In the genomic region with DNA sequence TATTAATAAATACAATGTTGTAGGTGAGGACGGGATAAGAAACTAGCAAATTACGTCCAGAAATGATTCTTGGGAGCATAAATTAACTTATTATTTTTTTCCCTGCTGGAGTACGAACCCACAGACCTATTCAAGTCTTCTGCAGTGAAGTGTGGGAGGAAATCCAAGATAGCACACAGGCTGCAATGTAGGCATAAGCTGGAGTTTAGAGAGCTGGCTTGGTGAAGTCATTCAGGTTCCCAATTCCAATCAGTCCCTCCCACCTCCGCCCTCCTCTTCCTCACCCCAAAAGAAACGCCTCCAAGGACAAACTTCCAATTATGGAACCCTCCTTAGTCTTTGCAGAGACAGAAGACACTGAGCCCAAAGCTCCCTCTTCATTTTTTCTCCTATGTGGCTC, we compare ENCODE assay signal across 8 mouse cellular contexts. TPM values are rescaled to one million over a fixed set of nuclear protein-coding genes. Genes with fewer than 3 reads are reported as not detected.
DNase-seq lines count a peak whose midpoint lies in the region; ATAC-seq and TF ChIP-seq lines count a peak whose summit lies in the region.
"Had no signal": no experiment of that assay in that cellular context is flagged by ENCODE, and none has a peak within 500 bp of the region (broad histone marks: within the 10 kb centered on the region; RNA-seq: fewer than 3 reads in every experiment).

No protein-coding gene starts in this region.

- H3K36me3 ChIP-seq in kidney, adult 2 months (ENCODE audit: control insufficient read depth, insufficient read depth, low read length), result no peaks in the 10 kb centered on the region
- no peaks in the 10 kb centered on the region for H3K36me3 ChIP-seq in intestine, postnatal 0 days (ENCODE audit: control insufficient read depth, insufficient read depth)
- H3K36me3 ChIP-seq: G1E had no signal

- no peaks in the 10 kb centered on the region for H3K27me3 ChIP-seq in kidney, adult 2 months (replicated peaks; ENCODE audit: control insufficient read depth, insufficient read depth, low read length)
- no peaks in the 10 kb centered on the region for H3K27me3 ChIP-seq in intestine, postnatal 0 days (replicated peaks; ENCODE audit: control insufficient read depth, insufficient read depth, low read length)

- WGBS in kidney, adult 2 months, result 67% methylated on average over 5 of the region's 5 CpGs
- 37% methylated on average over 5 of the region's 5 CpGs for WGBS in intestine, postnatal 0 days

- peaks cover 4% of the 10 kb centered on the region; the same call in 1 of the 2 replicates for H3K4me1 ChIP-seq in kidney, adult 2 months (ENCODE audit: control insufficient read depth, insufficient read depth, low read length)
- 0 out of 2 replicates have a peak, but pooled peaks cover 3% of the 10 kb centered on the region for H3K4me1 ChIP-seq in intestine, postnatal 0 days (replicated peaks; ENCODE audit: control insufficient read depth, insufficient read depth, low read length)

- TF ChIP-seq POLR2A in kidney, adult 2 months (IDR thresholded peaks at IDR 0.05; ENCODE audit: low read depth, low read length), result no peak

- no peak for DNase-seq in kidney, adult 2 months
- no peak for DNase-seq in kidney, postnatal 14 days
- DNase-seq in right cerebral cortex, postnatal 25 days, result peak; percentile 20
- DNase-seq in right cerebral cortex, postnatal 14 days, result no peak
- no peak for DNase-seq in MN1 (ENCODE audit: low spot score)
- no peak for DNase-seq in gastrocnemius, adult 18-20 months (ENCODE audit: low spot score)

- peak overlapping the region; percentile 86 for H3K4me2 ChIP-seq in intestine, postnatal 0 days (replicated peaks; ENCODE audit: low read depth)

- no peak for ATAC-seq in intestine, postnatal 0 days

- H3K9ac ChIP-seq in intestine, postnatal 0 days (ENCODE audit: low read depth, low read length), result no peak overlapping the region

- no peaks in the 10 kb centered on the region for H3K9me3 ChIP-seq in intestine, postnatal 0 days (ENCODE audit: control insufficient read depth)
- H3K9me3 ChIP-seq: G1E had no signal

- H3K27ac ChIP-seq in kidney, adult 2 months (ENCODE audit: insufficient read depth, low read depth, low read length), result no peak overlapping the region
- no peak overlapping the region for H3K27ac ChIP-seq in intestine, postnatal 0 days (ENCODE audit: low read depth, low read length)

- TF ChIP-seq CTCF in kidney, adult 2 months (conservative IDR thresholded peaks at IDR 0.05; ENCODE audit: insufficient read depth, insufficient read length, low read depth, low read length), result no peak
- TF ChIP-seq CTCF in intestine, postnatal 0 days (IDR thresholded peaks at IDR 0.05; ENCODE audit: low read depth), result no peak

- H3K4me3 ChIP-seq in kidney, adult 2 months (ENCODE audit: insufficient read depth, low read depth, low read length), result peak overlapping the region; percentile 58; the same call in 1 of the 2 replicates
- peak overlapping the region; percentile 48 for H3K4me3 ChIP-seq in intestine, postnatal 0 days (ENCODE audit: low read depth, low read length)

RNA-seq across cellular contexts. Expression of a gene that starts 0.9 kb away (rescaled TPM):
- 1.8 and 2.1 TPM in 2 replicates for polyA plus RNA-seq in kidney, adult 2 months (2012; rRNA removed)
- polyA plus RNA-seq in intestine, postnatal 0 days (2015; fragmentation: Nextera tagmentation; extraction: Ambion mirVana), result 2.4 and 3.1 TPM in 2 replicates
- total RNA-seq in gastrocnemius, adult 18-20 months (2021), result 1 to 10 TPM; 1.6 to 3.4 TPM
- polyA plus RNA-seq: G1E had no signal

RNA-seq across cellular contexts. Expression of a gene that starts 54.6 kb away (rescaled TPM):
- polyA plus RNA-seq in kidney, adult 2 months (2012; rRNA removed), result 1.2 and 2.2 TPM in 2 replicates
- polyA plus RNA-seq in intestine, postnatal 0 days (2015; fragmentation: Nextera tagmentation; extraction: Ambion mirVana), result 12.5 and 12.7 TPM in 2 replicates
- 10 to 100 TPM; 10.5 to 11.3 TPM for total RNA-seq in gastrocnemius, adult 18-20 months (2021)
